Mouse (Mus musculus) CH12F3 (cell line): ENCODE data around the gene Neurl3.

Source experiments
- in situ Hi-C: fragments of 300-500 bp; cut with MboI; formaldehyde crosslinking; loops from 2 replicates; pipeline ENCODE4 v1.14.3; 2020; ENCODE audit warnings: low sequenced_read_pairs

The Neurl3 gene

GRCm38 (mm10) chr1:36230919-36231705 is 43.4 kb downstream of the Neurl3 start:
- in situ Hi-C loops, result no loop called here

- in situ Hi-C loops, result no loop called here
Observed at GRCm38 (mm10) chr1:36228461-36228860, 46.0 kb downstream of the Neurl3 start.

DNA sequence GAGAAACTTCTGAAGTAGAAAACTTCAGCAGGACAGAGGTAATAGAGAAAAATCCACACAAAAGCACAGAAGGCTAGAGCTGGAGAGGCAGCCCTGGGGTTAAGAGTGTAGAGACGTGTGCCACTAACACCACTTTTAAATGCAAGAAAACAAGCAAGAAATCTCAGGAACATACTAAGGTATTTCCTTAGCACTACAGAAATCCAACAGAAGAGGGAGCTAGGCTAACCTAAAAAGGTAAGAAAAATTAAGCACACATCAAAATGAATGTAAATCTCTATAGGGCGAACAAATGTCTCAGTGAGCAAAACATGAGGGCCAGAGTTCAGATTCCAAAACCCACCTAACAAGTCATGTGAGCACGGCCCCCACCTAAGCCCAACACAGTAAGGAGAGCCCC is 49.8 kb downstream of the Neurl3 start:
- in situ Hi-C loops, result no loop called here
